Mouse (Mus musculus) lung, postnatal 0 days (tissue): ENCODE data around the gene Coro1b.

Experiments used
- CTCF ChIP-seq: IDR thresholded peaks from 2 replicates; pipeline ENCODE4 v1.5.1; 2016; ENCODE audit warnings: antibody characterized with exemption, mild to moderate bottlenecking
- EP300 ChIP-seq: IDR thresholded peaks from 2 replicates; pipeline ENCODE4 v1.6.1; 2016; ENCODE audit warnings: antibody characterized with exemption, mild to moderate bottlenecking, control low read depth

DNA sequence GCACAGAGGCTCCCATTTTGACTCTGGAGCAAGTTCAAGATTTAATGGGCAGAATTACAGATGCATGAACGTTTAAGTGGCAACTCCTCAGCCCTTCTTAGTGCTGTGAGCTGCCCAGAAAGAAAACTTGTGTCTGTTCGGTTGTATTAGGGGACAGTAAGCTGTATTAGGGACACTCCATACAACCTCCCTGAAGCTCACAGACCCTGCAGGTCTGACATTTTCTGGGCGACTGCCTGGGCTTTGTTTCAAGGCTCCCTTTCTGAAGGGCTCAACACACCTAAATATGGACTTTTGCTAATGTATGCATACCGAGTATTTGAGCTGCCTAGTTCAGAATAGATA, 15.1 kb downstream of the Coro1b start:
- TF ChIP-seq CTCF (no peak), EP300 (no peak)
